Mouse (Mus musculus) liver, embryonic 12.5 days (tissue): ENCODE measurements around the gene Gfap. TPM values are rescaled to one million over a fixed set of nuclear protein-coding genes. Genes with fewer than 3 reads are reported as not detected.

ENCODE experiments used
- ATAC-seq: fragments of 200-750 bp; cut with Nextera tagmentation; 2 replicates; pipeline ENCODE4 v1.8.0; 2017; ENCODE audit warnings: moderate number of reproducible peaks, mild to moderate bottlenecking, moderate library complexity
- H3K27ac ChIP-seq: fragments of 300-500 bp; sonication (generic); 2 replicates; pipeline ENCODE4 v1.5.1; 2016; ENCODE audit warnings: mild to moderate bottlenecking
- H3K27me3 ChIP-seq: fragments of 300-500 bp; sonication (generic); replicated peaks from 2 replicates; pipeline ENCODE4 v1.6.1; 2016; ENCODE audit warnings: mild to moderate bottlenecking, moderate library complexity
- H3K36me3 ChIP-seq: fragments of 300-500 bp; sonication (generic); 2 replicates; pipeline ENCODE4 v1.6.1; 2016; ENCODE audit warnings: mild to moderate bottlenecking, moderate library complexity
- H3K4me1 ChIP-seq: fragments of 300-500 bp; sonication (generic); 2 replicates; pipeline ENCODE4 v1.6.1; 2016
- H3K4me2 ChIP-seq: fragments of 300-500 bp; sonication (generic); 2 replicates; pipeline ENCODE4 v1.6.1; 2016; ENCODE audit warnings: mild to moderate bottlenecking, moderate library complexity
- H3K4me3 ChIP-seq: fragments of 300-500 bp; sonication (generic); 2 replicates; pipeline ENCODE4 v1.5.1; 2016; ENCODE audit warnings: mild to moderate bottlenecking, moderate library complexity
- H3K9ac ChIP-seq: fragments of 300-500 bp; sonication (generic); 2 replicates; pipeline ENCODE4 v1.6.1; 2016; ENCODE audit warnings: mild to moderate bottlenecking, moderate library complexity
- H3K9me3 ChIP-seq: fragments of 300-500 bp; sonication (generic); replicated peaks from 2 replicates; pipeline ENCODE4 v1.6.1; 2016; ENCODE audit warnings: mild to moderate bottlenecking, moderate library complexity
- WGBS: fragments of 180-500 bp; shearing (Covaris S2); methylation state at CpG from one replicate; pipeline ENCODE4 v1.1.7; 2016; ENCODE audit not compliant: insufficient replicate concordance; 5-methylcytosine and 5-hydroxymethylcytosine counted together
- polyA plus RNA-seq: library from polyadenylated mRNA; unstranded; fragments of >200 nt; fragmentation: Nextera tagmentation; extraction: Ambion mirVana; gene quantifications from 2 replicates; pipeline ENCODE4 v1.2.1, GENCODE M21; 2016

Gfap gene
- polyA plus RNA-seq = 7.3 and 7.6 TPM in 2 replicates

- 7% methylated on average over 7 of the region's 7 CpGs for WGBS
- Histone ChIP-seq H3K27ac (peak within 1 kb of the TSS; percentile 0; the same call in 1 of the 2 replicates), H3K4me3 (no peak within 1 kb of the TSS), H3K4me1 (peaks cover 39% of the 10 kb centered on the region), H3K4me2 (no peak within 1 kb of the TSS), H3K9ac (no peak within 1 kb of the TSS), H3K36me3 (peaks cover 18% of the 10 kb centered on the region), H3K27me3 (peaks cover 34% of the 10 kb centered on the region), H3K9me3 (no peaks in the 10 kb centered on the region)
- ATAC-seq = no peak
Measured at GRCm38 (mm10) chr11:102900763-102901162, at the start of gene Gfap. TSS of gene Gfap (minus strand) at chr11:102900912.

GRCm38 (mm10) chr11:102948043-102948961, 47.6 kb upstream of the Gfap start:
- no peak for ATAC-seq
- WGBS = 3% methylated on average over 51 of the region's 51 CpGs
- peak overlapping the region; percentile 39 for H3K9ac ChIP-seq

GRCm38 (mm10) chr11:102946992-102947343, 46.3 kb upstream of the Gfap start:
- peak overlapping the region; percentile 60 for H3K4me2 ChIP-seq
- H3K4me3 ChIP-seq = peak overlapping the region; percentile 45
- H3K36me3 ChIP-seq = no peaks in the 10 kb centered on the region
- 13% methylated on average over 8 of the region's 8 CpGs for WGBS
- H3K9me3 ChIP-seq = no peaks in the 10 kb centered on the region
- H3K9ac ChIP-seq = no peak overlapping the region
- no peak overlapping the region for H3K27ac ChIP-seq
- peaks cover 100% of the 10 kb centered on the region for H3K27me3 ChIP-seq
- peaks cover 35% of the 10 kb centered on the region for H3K4me1 ChIP-seq
- no peak; the same call in 1 of the 2 replicates for ATAC-seq

More at GRCm38 (mm10) chr11:102948043-102948961, 47.6 kb upstream of the Gfap start:
- Histone ChIP-seq H3K27me3 (peaks cover 99% of the 10 kb centered on the region), H3K27ac (no peak overlapping the region), H3K36me3 (no peaks in the 10 kb centered on the region), H3K4me1 (peaks cover 34% of the 10 kb centered on the region), H3K9me3 (no peaks in the 10 kb centered on the region), H3K4me2 (peak overlapping the region; percentile 71), H3K4me3 (peak overlapping the region; percentile 53)

- ATAC-seq = peak; percentile 87
- Histone ChIP-seq H3K9me3 (no peaks in the 10 kb centered on the region), H3K4me3 (peak within 1 kb of the TSS; percentile 45), H3K36me3 (no peaks in the 10 kb centered on the region), H3K4me2 (peak within 1 kb of the TSS; percentile 60), H3K27me3 (peaks cover 99% of the 10 kb centered on the region), H3K9ac (peak within 1 kb of the TSS; percentile 18; the same call in 1 of the 2 replicates), H3K4me1 (peaks cover 40% of the 10 kb centered on the region), H3K27ac (no peak within 1 kb of the TSS)
- 1% methylated on average over 61 of the region's 87 CpGs for WGBS
Measured at GRCm38 (mm10) chr11:102946265-102946991, 45.7 kb upstream of the Gfap start, which contains the start of gene C1ql1. TSS of gene C1ql1 (minus strand) at chr11:102946688.

- H3K9ac ChIP-seq = no peak overlapping the region
- peak overlapping the region; percentile 45 for H3K4me3 ChIP-seq
- H3K4me1 ChIP-seq = peaks cover 48% of the 10 kb centered on the region
- no peak overlapping the region for H3K27ac ChIP-seq
- ATAC-seq = no peak
- H3K9me3 ChIP-seq = no peaks in the 10 kb centered on the region
- 7% methylated on average over 54 of the region's 54 CpGs for WGBS
- H3K4me2 ChIP-seq = peak overlapping the region; percentile 60
- H3K27me3 ChIP-seq = peaks cover 99% of the 10 kb centered on the region
- no peaks in the 10 kb centered on the region for H3K36me3 ChIP-seq
Measured at GRCm38 (mm10) chr11:102945306-102946264, 44.9 kb upstream of the Gfap start.

- Histone ChIP-seq H3K36me3 (no peaks in the 10 kb centered on the region), H3K27ac (no peak overlapping the region), H3K4me3 (no peak overlapping the region), H3K27me3 (peaks cover 99% of the 10 kb centered on the region), H3K4me1 (peaks cover 36% of the 10 kb centered on the region), H3K4me2 (no peak overlapping the region), H3K9ac (no peak overlapping the region), H3K9me3 (no peaks in the 10 kb centered on the region)
- no peak for ATAC-seq
- 43% methylated on average over 6 of the region's 6 CpGs for WGBS
Measured at GRCm38 (mm10) chr11:102941236-102941635, 40.5 kb upstream of the Gfap start.

- no peak overlapping the region for H3K4me3 ChIP-seq
- H3K36me3 ChIP-seq = no peaks in the 10 kb centered on the region
- no peak overlapping the region for H3K9ac ChIP-seq
- no peak for ATAC-seq
- H3K27ac ChIP-seq = no peak overlapping the region
- H3K9me3 ChIP-seq = no peaks in the 10 kb centered on the region
- peaks cover 99% of the 10 kb centered on the region for H3K27me3 ChIP-seq
- H3K4me1 ChIP-seq = peaks cover 28% of the 10 kb centered on the region
- H3K4me2 ChIP-seq = no peak overlapping the region; the same call in 1 of the 2 replicates
- 32% methylated on average over 13 of the region's 13 CpGs for WGBS
Measured at GRCm38 (mm10) chr11:102939024-102939675, 38.4 kb upstream of the Gfap start.

GRCm38 (mm10) chr11:102937529-102938182, 36.9 kb upstream of the Gfap start:
- H3K27ac ChIP-seq = no peak overlapping the region
- H3K27me3 ChIP-seq = peaks cover 99% of the 10 kb centered on the region
- H3K4me1 ChIP-seq = peaks cover 28% of the 10 kb centered on the region
- no peaks in the 10 kb centered on the region for H3K9me3 ChIP-seq
- WGBS = 64% methylated on average over 3 of the region's 3 CpGs
- no peak overlapping the region for H3K9ac ChIP-seq
- H3K4me3 ChIP-seq = no peak overlapping the region
- no peaks in the 10 kb centered on the region for H3K36me3 ChIP-seq
- no peak for ATAC-seq
- H3K4me2 ChIP-seq = no peak overlapping the region

GRCm38 (mm10) chr11:102936272-102936671, 35.6 kb upstream of the Gfap start:
- Histone ChIP-seq H3K9ac (no peak overlapping the region), H3K27ac (no peak overlapping the region), H3K4me1 (peaks cover 20% of the 10 kb centered on the region), H3K4me3 (no peak overlapping the region), H3K9me3 (no peaks in the 10 kb centered on the region), H3K27me3 (peaks cover 95% of the 10 kb centered on the region), H3K36me3 (no peaks in the 10 kb centered on the region), H3K4me2 (no peak overlapping the region)
- ATAC-seq = no peak
- WGBS = 47% methylated on average over 4 of the region's 4 CpGs

GRCm38 (mm10) chr11:102930672-102931071, 30.0 kb upstream of the Gfap start:
- no peak for ATAC-seq

More at GRCm38 (mm10) chr11:102930672-102931071, 30.0 kb upstream of the Gfap start:
- H3K4me1 ChIP-seq = peaks cover 10% of the 10 kb centered on the region; the same call in 1 of the 2 replicates
- H3K9me3 ChIP-seq = no peaks in the 10 kb centered on the region
- 66% methylated on average over 10 of the region's 10 CpGs for WGBS
- H3K4me3 ChIP-seq = no peak overlapping the region
- no peaks in the 10 kb centered on the region for H3K36me3 ChIP-seq
- H3K9ac ChIP-seq = no peak overlapping the region
- peaks cover 58% of the 10 kb centered on the region for H3K27me3 ChIP-seq
- no peak overlapping the region for H3K4me2 ChIP-seq
- no peak overlapping the region for H3K27ac ChIP-seq
